Mouse (Mus musculus): ENCODE measurements around the gene Vps53.

GRCm38 (mm10) chr11:76085898-76086591 lies 93.4 kb downstream of the Vps53 start:
- TF ChIP-seq POLR2A (IDR thresholded peaks at IDR 0.05; ENCODE audit: insufficient read depth, low read depth, low read length) (no peak), CTCF (IDR thresholded peaks at IDR 0.05; ENCODE audit: insufficient read depth, low read depth, low read length) (no peak)
